Mouse (Mus musculus) hindbrain, postnatal 0 days (tissue): Measurements from ENCODE around the gene Picalm. TPM values are rescaled to one million over a fixed set of nuclear protein-coding genes. Genes with fewer than 3 reads are reported as not detected.

ENCODE experiments used
- ATAC-seq: fragments of 200-750 bp; cut with Nextera tagmentation; 2 replicates; pipeline ENCODE4 v1.8.0; 2017; ENCODE audit warnings: mild to moderate bottlenecking, moderate TSS enrichment, moderate library complexity
- DNase-seq: peaks from one replicate; pipeline ENCODE4 v3.0.0-alpha.2; 2015; ENCODE audit warnings: low spot score
- H3K27ac ChIP-seq: fragments of 300-500 bp; sonication (generic); 2 replicates; pipeline ENCODE4 v1.5.1; 2014; ENCODE audit warnings: mild to moderate bottlenecking
- H3K27me3 ChIP-seq: fragments of 300-500 bp; sonication (generic); 2 replicates; pipeline ENCODE4 v1.6.1; 2014; ENCODE audit warnings: low read length, mixed read lengths; ENCODE audit not compliant: insufficient read depth
- H3K36me3 ChIP-seq: fragments of 300-500 bp; sonication (generic); 2 replicates; pipeline ENCODE4 v1.6.1; 2014; ENCODE audit warnings: low read length, mixed read lengths; ENCODE audit not compliant: insufficient read depth
- H3K4me1 ChIP-seq: fragments of 300-500 bp; sonication (generic); 2 replicates; pipeline ENCODE4 v1.6.1; 2014; ENCODE audit warnings: antibody characterized with exemption, low read length, mixed read lengths; ENCODE audit not compliant: insufficient read depth
- H3K4me2 ChIP-seq: fragments of 300-500 bp; sonication (generic); 2 replicates; pipeline ENCODE4 v1.6.1; 2014; ENCODE audit warnings: low read depth, mild to moderate bottlenecking, low read length, moderate library complexity, mixed read lengths
- H3K4me3 ChIP-seq: fragments of 300-500 bp; sonication (generic); 2 replicates; pipeline ENCODE4 v1.5.1; 2014; ENCODE audit warnings: low read length
- H3K9ac ChIP-seq: fragments of 300-500 bp; sonication (generic); replicated peaks from 2 replicates; pipeline ENCODE4 v1.6.1; 2014; ENCODE audit warnings: mild to moderate bottlenecking, low read length, moderate library complexity, mixed read lengths
- H3K9me3 ChIP-seq: fragments of 300-500 bp; sonication (generic); 2 replicates; pipeline ENCODE4 v1.6.1; 2016; ENCODE audit warnings: low read length, mixed read lengths
- CTCF ChIP-seq: IDR thresholded peaks from 2 replicates; pipeline ENCODE4 v1.5.1; 2016; ENCODE audit warnings: antibody characterized with exemption, control low read depth, low read depth
- WGBS: fragments of 180-500 bp; shearing (Covaris S2); extraction: QIAGEN DNeasy Blood & Tissue Kit; methylation state at CpG from one replicate; pipeline ENCODE4 v1.1.7; 2014; 5-methylcytosine and 5-hydroxymethylcytosine counted together
- polyA plus RNA-seq: library from polyadenylated mRNA; unstranded; fragments of >200 nt; fragmentation: Nextera tagmentation; extraction: Ambion mirVana; gene quantifications from 2 replicates; pipeline ENCODE4 v1.2.1, GENCODE M21; 2015
- total RNA-seq: library from RNA; depleted of rRNA; stranded (reverse); fragments of >200 nt; gene quantifications from 2 replicates; pipeline ENCODE4 v1.2.3, GENCODE M21; 2014

The Picalm gene
- total and polyA plus RNA-seq, 2 experiments from 2014 or later: 22.4 to 141 TPM

- Histone ChIP-seq H3K27ac (no peak overlapping the region), H3K27me3 (no peaks in the 10 kb centered on the region), H3K9ac (no peak overlapping the region), H3K4me2 (no peak overlapping the region), H3K9me3 (no peaks in the 10 kb centered on the region), H3K4me3 (no peak overlapping the region), H3K4me1 (no peaks in the 10 kb centered on the region), H3K36me3 (peaks cover 18% of the 10 kb centered on the region; the same call in 1 of the 2 replicates)
- ATAC-seq (no peak), DNase-seq (no peak)
- TF ChIP-seq CTCF: no peak
- 73% methylated on average over 2 of the region's 2 CpGs for WGBS
These were observed 45.6 kb downstream of the Picalm start for GRCm38 (mm10) chr7:90175576-90175975.

DNA sequence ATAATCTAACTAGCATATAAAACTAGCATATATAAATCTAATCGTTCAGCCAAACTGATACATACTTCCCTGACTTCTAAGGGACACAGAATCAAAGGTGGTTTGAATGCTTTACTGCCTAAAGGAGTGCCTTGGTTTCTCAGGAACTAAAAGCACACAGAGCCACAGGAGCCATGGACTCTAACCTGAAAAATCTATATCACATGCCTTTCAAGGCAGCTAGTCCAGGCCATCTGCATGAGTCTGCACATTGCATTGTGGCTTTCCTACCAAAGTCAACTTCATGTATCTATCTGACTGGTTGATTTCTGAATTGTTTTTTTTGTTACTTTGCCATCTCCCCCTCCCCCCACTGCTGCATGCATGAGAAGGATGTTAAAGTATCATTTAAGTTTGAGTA lies 50.6 kb downstream of the Picalm start:
- no peak for TF ChIP-seq CTCF
- ATAC-seq (no peak), DNase-seq (no peak)
- 100% methylated on average over 1 of the region's 1 CpGs for WGBS
- peaks cover 8% of the 10 kb centered on the region; the same call in 1 of the 2 replicates for H3K36me3 ChIP-seq
- no peak overlapping the region for H3K4me3 ChIP-seq
- no peak overlapping the region for H3K4me2 ChIP-seq
- H3K27me3 ChIP-seq: no peaks in the 10 kb centered on the region
- no peaks in the 10 kb centered on the region for H3K4me1 ChIP-seq
- no peak overlapping the region for H3K9ac ChIP-seq
- no peaks in the 10 kb centered on the region for H3K9me3 ChIP-seq
- no peak overlapping the region for H3K27ac ChIP-seq

- DNase-seq (no peak), ATAC-seq (no peak)
- peaks cover 11% of the 10 kb centered on the region; the same call in 1 of the 2 replicates for H3K36me3 ChIP-seq
- H3K4me1 ChIP-seq: no peaks in the 10 kb centered on the region
- TF ChIP-seq CTCF: 0 out of 2 replicates have a peak, but pooled peaks have one; percentile 1
- WGBS: 96% methylated on average over 5 of the region's 5 CpGs
- H3K27me3 ChIP-seq: no peaks in the 10 kb centered on the region
- no peak overlapping the region for H3K9ac ChIP-seq
- no peaks in the 10 kb centered on the region for H3K9me3 ChIP-seq
- no peak overlapping the region for H3K4me3 ChIP-seq
- H3K27ac ChIP-seq: no peak overlapping the region
- no peak overlapping the region for H3K4me2 ChIP-seq
These were observed 70.2 kb downstream of the Picalm start for GRCm38 (mm10) chr7:90200251-90200650.

- Histone ChIP-seq H3K36me3 (peaks cover 6% of the 10 kb centered on the region; the same call in 1 of the 2 replicates), H3K27ac (no peak overlapping the region), H3K4me1 (no peaks in the 10 kb centered on the region), H3K9me3 (no peaks in the 10 kb centered on the region), H3K9ac (no peak overlapping the region), H3K4me3 (no peak overlapping the region), H3K27me3 (no peaks in the 10 kb centered on the region), H3K4me2 (no peak overlapping the region)
- ATAC-seq (no peak), DNase-seq (no peak)
- TF ChIP-seq CTCF: no peak
- WGBS: 78% methylated on average over 2 of the region's 2 CpGs
These were observed 72.0 kb downstream of the Picalm start for GRCm38 (mm10) chr7:90201877-90202465.

DNA sequence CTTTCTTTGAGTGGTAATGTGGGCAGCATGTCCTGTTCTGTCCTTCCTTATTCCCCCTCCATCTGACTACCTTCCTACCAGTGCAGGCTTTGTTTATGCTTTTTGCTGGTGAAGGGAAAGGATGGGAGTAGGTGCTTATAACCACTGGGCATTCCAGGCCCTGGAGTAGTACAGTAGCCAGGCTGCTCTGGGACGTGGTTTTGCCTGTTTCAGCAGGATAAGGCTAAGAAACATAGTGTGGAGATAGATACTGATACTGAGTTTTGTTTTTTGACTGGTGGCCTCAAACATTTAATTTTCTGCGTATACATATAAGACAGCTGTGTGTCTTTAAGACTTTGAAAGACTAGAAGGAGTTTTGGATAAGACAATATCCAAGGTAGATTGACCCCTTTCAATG lies 73.9 kb downstream of the Picalm start:
- no peak overlapping the region for H3K4me2 ChIP-seq

GRCm38 (mm10) chr7:90210116-90210515 lies 80.1 kb downstream of the Picalm start:
- no peak overlapping the region for H3K4me2 ChIP-seq
- H3K9me3 ChIP-seq: no peaks in the 10 kb centered on the region
- ATAC-seq: no peak
- no peak overlapping the region for H3K27ac ChIP-seq
- no peak overlapping the region for H3K4me3 ChIP-seq
- WGBS: 89% methylated on average over 2 of the region's 2 CpGs
- peaks cover 17% of the 10 kb centered on the region for H3K36me3 ChIP-seq
- DNase-seq: no peak
- no peaks in the 10 kb centered on the region for H3K27me3 ChIP-seq
- no peak for TF ChIP-seq CTCF
- no peaks in the 10 kb centered on the region for H3K4me1 ChIP-seq
- H3K9ac ChIP-seq: no peak overlapping the region

More for the DNA sequence above, 73.9 kb downstream of the Picalm start:
- Histone ChIP-seq H3K4me3 (no peak overlapping the region), H3K27me3 (no peaks in the 10 kb centered on the region), H3K27ac (no peak overlapping the region), H3K9me3 (no peaks in the 10 kb centered on the region), H3K36me3 (peaks cover 18% of the 10 kb centered on the region), H3K4me1 (no peaks in the 10 kb centered on the region), H3K9ac (no peak overlapping the region)
- DNase-seq (no peak), ATAC-seq (no peak)
- no peak for TF ChIP-seq CTCF
- WGBS: 96% methylated on average over 2 of the region's 2 CpGs

GRCm38 (mm10) chr7:90210947-90211346 lies 80.9 kb downstream of the Picalm start:
- Histone ChIP-seq H3K9ac (no peak overlapping the region), H3K27ac (no peak overlapping the region), H3K27me3 (no peaks in the 10 kb centered on the region), H3K4me2 (no peak overlapping the region), H3K4me1 (no peaks in the 10 kb centered on the region), H3K4me3 (no peak overlapping the region), H3K36me3 (peaks cover 17% of the 10 kb centered on the region), H3K9me3 (no peaks in the 10 kb centered on the region)
- peak; percentile 43; the same call in 1 of the 2 replicates for ATAC-seq
- no peak for DNase-seq
- TF ChIP-seq CTCF: no peak
